19 mouse cellular contexts compared by ENCODE assay signal in the genomic region with DNA sequence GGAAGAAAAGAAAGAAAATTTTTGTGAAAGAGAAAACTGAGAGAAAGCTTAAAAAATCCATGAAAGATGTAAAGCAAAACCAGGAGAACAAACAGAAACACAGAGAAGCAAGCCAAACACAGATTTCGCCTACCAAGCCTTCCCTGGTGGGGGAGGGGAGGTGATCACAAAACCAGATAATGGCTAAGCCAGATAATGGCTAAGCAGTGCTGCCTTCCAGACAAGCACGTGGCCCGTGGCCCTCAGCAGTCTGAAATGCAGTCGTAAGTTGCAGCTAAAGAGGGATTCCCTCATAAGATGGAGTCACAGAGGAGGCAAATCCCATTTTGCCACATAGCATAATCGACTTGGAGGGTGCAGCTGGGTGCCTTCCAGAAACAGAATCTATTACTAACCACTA.
DNase-seq lines count a peak whose midpoint lies in the region; ATAC-seq lines count a peak whose summit lies in the region.
"Had no signal": no experiment of that assay in that cellular context is flagged by ENCODE, and none has a peak within 500 bp of the region (broad histone marks: within the 10 kb centered on the region; RNA-seq: fewer than 3 reads in every experiment).

No protein-coding gene starts in this region.

- H3K9ac ChIP-seq in forebrain, embryonic 13.5 days: no peak overlapping the region
- H3K9ac ChIP-seq in midbrain, embryonic 15.5 days: no peak overlapping the region
- H3K9ac ChIP-seq in midbrain, embryonic 13.5 days (replicated peaks): no peak overlapping the region
- H3K9ac ChIP-seq: embryonic facial prominence, embryonic 13.5 days; heart, embryonic 12.5 days; limb, embryonic 15.5 days; neural tube, embryonic 13.5 days had no signal

- H3K4me1 ChIP-seq in forebrain, embryonic 10.5 days: peaks cover 15% of the 10 kb centered on the region
- H3K4me1 ChIP-seq in forebrain, embryonic 13.5 days: 0 out of 2 replicates have a peak, but pooled peaks cover 8% of the 10 kb centered on the region
- H3K4me1 ChIP-seq in midbrain, embryonic 10.5 days: peaks cover 18% of the 10 kb centered on the region
- H3K4me1 ChIP-seq in midbrain, embryonic 15.5 days: no peaks in the 10 kb centered on the region
- H3K4me1 ChIP-seq in midbrain, embryonic 13.5 days (replicated peaks): peaks cover 6% of the 10 kb centered on the region; the same call in 1 of the 2 replicates
- H3K4me1 ChIP-seq: limb, embryonic 15.5 days had no signal

- no peak for DNase-seq in forebrain, embryonic 10.5 days (ENCODE audit: extremely low spot score, low spot score)
- peak; percentile 32 for DNase-seq in midbrain, embryonic 10.5 days (ENCODE audit: low spot score)
- DNase-seq in MN1 (ENCODE audit: low spot score): peak; percentile 12
- no peak for DNase-seq in right cerebral cortex, postnatal 36 days (ENCODE audit: low spot score in 2 of 2)
- no peak for DNase-seq in cerebellum, postnatal 25 days
- DNase-seq: adrenal gland, postnatal 14 days; cerebellum, adult 11 months; cerebellum, postnatal 14 days; kidney, adult 2 months; kidney, postnatal 10 days; lung, postnatal 10 days had no signal

- no peaks in the 10 kb centered on the region for H3K9me3 ChIP-seq in forebrain, embryonic 10.5 days
- no peaks in the 10 kb centered on the region for H3K9me3 ChIP-seq in forebrain, embryonic 13.5 days (replicated peaks)
- no peaks in the 10 kb centered on the region for H3K9me3 ChIP-seq in midbrain, embryonic 10.5 days (replicated peaks)
- H3K9me3 ChIP-seq in midbrain, embryonic 15.5 days: no peaks in the 10 kb centered on the region
- no peaks in the 10 kb centered on the region for H3K9me3 ChIP-seq in midbrain, embryonic 13.5 days
- H3K9me3 ChIP-seq: embryonic facial prominence, embryonic 13.5 days; G1E; heart, embryonic 12.5 days; limb, embryonic 15.5 days; neural tube, embryonic 13.5 days had no signal

- no peak for ATAC-seq in forebrain, embryonic 13.5 days
- no peak for ATAC-seq in midbrain, embryonic 15.5 days (replicated peaks)
- ATAC-seq in midbrain, embryonic 13.5 days: 0 out of 2 replicates have a peak, but pooled peaks have one; percentile 17

- peak overlapping the region; percentile 6 for H3K27ac ChIP-seq in forebrain, embryonic 10.5 days
- no peak overlapping the region for H3K27ac ChIP-seq in forebrain, embryonic 13.5 days
- 0 out of 2 replicates have a peak overlapping the region, but pooled peaks have one; percentile 33 for H3K27ac ChIP-seq in midbrain, embryonic 10.5 days (replicated peaks)
- H3K27ac ChIP-seq in midbrain, embryonic 15.5 days: no peak overlapping the region
- no peak overlapping the region for H3K27ac ChIP-seq in midbrain, embryonic 13.5 days
- H3K27ac ChIP-seq: embryonic facial prominence, embryonic 13.5 days; limb, embryonic 15.5 days; neural tube, embryonic 13.5 days had no signal

- H3K36me3 ChIP-seq in forebrain, embryonic 10.5 days (replicated peaks): no peaks in the 10 kb centered on the region
- H3K36me3 ChIP-seq in forebrain, embryonic 13.5 days (ENCODE audit: poor library complexity, severe bottlenecking): no peaks in the 10 kb centered on the region
- H3K36me3 ChIP-seq in midbrain, embryonic 10.5 days: no peaks in the 10 kb centered on the region
- no peaks in the 10 kb centered on the region for H3K36me3 ChIP-seq in midbrain, embryonic 15.5 days (replicated peaks)
- no peaks in the 10 kb centered on the region for H3K36me3 ChIP-seq in midbrain, embryonic 13.5 days
- H3K36me3 ChIP-seq: embryonic facial prominence, embryonic 13.5 days; G1E; heart, embryonic 12.5 days; limb, embryonic 15.5 days; neural tube, embryonic 13.5 days had no signal

- no peak overlapping the region for H3K4me2 ChIP-seq in forebrain, embryonic 13.5 days
- no peak overlapping the region for H3K4me2 ChIP-seq in midbrain, embryonic 15.5 days
- no peak overlapping the region for H3K4me2 ChIP-seq in midbrain, embryonic 13.5 days (replicated peaks)
- H3K4me2 ChIP-seq: embryonic facial prominence, embryonic 13.5 days; heart, embryonic 12.5 days; limb, embryonic 15.5 days; neural tube, embryonic 13.5 days had no signal

- WGBS in forebrain, embryonic 10.5 days: 45% methylated on average over 5 of the region's 5 CpGs
- WGBS in forebrain, embryonic 13.5 days: 34% methylated on average over 5 of the region's 5 CpGs
- WGBS in midbrain, embryonic 10.5 days: 44% methylated on average over 5 of the region's 5 CpGs
- WGBS in midbrain, embryonic 15.5 days: 30% methylated on average over 5 of the region's 5 CpGs
- WGBS in midbrain, embryonic 13.5 days: 33% methylated on average over 5 of the region's 5 CpGs

- no peaks in the 10 kb centered on the region for H3K27me3 ChIP-seq in forebrain, embryonic 10.5 days (ENCODE audit: poor library complexity, severe bottlenecking)
- H3K27me3 ChIP-seq in forebrain, embryonic 13.5 days: no peaks in the 10 kb centered on the region
- H3K27me3 ChIP-seq in midbrain, embryonic 10.5 days (ENCODE audit: low read depth, poor library complexity, severe bottlenecking): peaks cover 3% of the 10 kb centered on the region; the same call in 1 of the 2 replicates
- H3K27me3 ChIP-seq in midbrain, embryonic 15.5 days (replicated peaks): no peaks in the 10 kb centered on the region
- H3K27me3 ChIP-seq in midbrain, embryonic 13.5 days: no peaks in the 10 kb centered on the region
- H3K27me3 ChIP-seq: embryonic facial prominence, embryonic 13.5 days; heart, embryonic 12.5 days; limb, embryonic 15.5 days; neural tube, embryonic 13.5 days had no signal

- H3K4me3 ChIP-seq in forebrain, embryonic 10.5 days: no peak overlapping the region
- no peak overlapping the region for H3K4me3 ChIP-seq in forebrain, embryonic 13.5 days
- H3K4me3 ChIP-seq in midbrain, embryonic 10.5 days: no peak overlapping the region
- no peak overlapping the region for H3K4me3 ChIP-seq in midbrain, embryonic 15.5 days
- H3K4me3 ChIP-seq in midbrain, embryonic 13.5 days (replicated peaks): no peak overlapping the region
- H3K4me3 ChIP-seq: embryonic facial prominence, embryonic 13.5 days; heart, embryonic 12.5 days; limb, embryonic 15.5 days; neural tube, embryonic 13.5 days had no signal

Comparison
In these comparisons a context has a peak if more than half of its experiments do, and no peak if none do; other contexts are left out.
1. H3K27ac ChIP-seq: peak in forebrain, embryonic 10.5 days (single experiment) and midbrain, embryonic 10.5 days (single experiment); none in forebrain, embryonic 13.5 days (single experiment), midbrain, embryonic 15.5 days (single experiment) and midbrain, embryonic 13.5 days (single experiment).
2. DNase-seq: peak in midbrain, embryonic 10.5 days (single experiment) and MN1 (single experiment); none in forebrain, embryonic 10.5 days (single experiment), right cerebral cortex, postnatal 36 days (0 of 2) and cerebellum, postnatal 25 days (0 of 2).